Comparison of ENCODE assay signal across 8 mouse cellular contexts in genomic region chr3:34691703-34692393, GRCm38 (mm10). TPM values are rescaled to one million over a fixed set of nuclear protein-coding genes. Genes with fewer than 3 reads are reported as not detected.
DNase-seq lines count a peak whose midpoint lies in the region; ATAC-seq and TF ChIP-seq lines count a peak whose summit lies in the region.

No protein-coding gene starts in this region.

- no peak for TF ChIP-seq CTCF in left cerebral cortex, adult 2 months (IDR thresholded peaks at IDR 0.05)
- TF ChIP-seq CTCF in forebrain, postnatal 0 days (IDR thresholded peaks at IDR 0.05; ENCODE audit: low read depth), result no peak

- intact Hi-C loops in left cerebral cortex, adult 2 months (cut with DNase I), result no loop called here

- peak overlapping the region; percentile 56 for H3K9ac ChIP-seq in forebrain, postnatal 0 days
- 0 out of 2 replicates have a peak overlapping the region, but pooled peaks have one; percentile 17 for H3K9ac ChIP-seq in limb, embryonic 15.5 days

- peak; percentile 4 for DNase-seq in adrenal gland, postnatal 10 days
- DNase-seq in adrenal gland, adult 18-20 months (ENCODE audit: low spot score in 2 of 2), result no peak
- no peak for DNase-seq in left cerebral cortex, adult 2 months (ENCODE audit: extremely low spot score in 1 of 2, low spot score in 2 of 2)
- DNase-seq in left cerebral cortex, adult 11 months (ENCODE audit: low spot score), result no peak
- DNase-seq in forebrain, postnatal 0 days, result peak; percentile 66
- peak; percentile 10 for DNase-seq in testis, postnatal 14 days (ENCODE audit: low spot score)

- WGBS in forebrain, postnatal 0 days, result 5% methylated on average over 20 of the region's 20 CpGs
- WGBS in limb, embryonic 15.5 days, result 15% methylated on average over 20 of the region's 20 CpGs

- H3K4me1 ChIP-seq in forebrain, postnatal 0 days (ENCODE audit: insufficient read depth), result no peaks in the 10 kb centered on the region
- H3K4me1 ChIP-seq in limb, embryonic 15.5 days, result 0 out of 2 replicates have a peak, but pooled peaks cover 7% of the 10 kb centered on the region

- H3K27me3 ChIP-seq in forebrain, postnatal 0 days (ENCODE audit: insufficient read depth, low read length), result no peaks in the 10 kb centered on the region
- H3K27me3 ChIP-seq in limb, embryonic 15.5 days, result no peaks in the 10 kb centered on the region

- H3K4me3 ChIP-seq in left cerebral cortex, adult 2 months, result peak overlapping the region; percentile 44
- peak overlapping the region; percentile 30 for H3K4me3 ChIP-seq in forebrain, postnatal 0 days (ENCODE audit: low read depth, low read length)
- H3K4me3 ChIP-seq in limb, embryonic 15.5 days, result peak overlapping the region; percentile 32

- peak; percentile 89 for ATAC-seq in forebrain, postnatal 0 days
- ATAC-seq in limb, embryonic 15.5 days (ENCODE audit: insufficient number of reproducible peaks, low FRiP score, low TSS enrichment, low read depth), result no peak
- no peak for ATAC-seq in megakaryocyte-erythroid progenitor cell, adult 5-6 weeks (replicated peaks; ENCODE audit: low FRiP score, low TSS enrichment, poor library complexity, severe bottlenecking)

- H3K27ac ChIP-seq in left cerebral cortex, adult 2 months, result no peak overlapping the region
- peak overlapping the region; percentile 50 for H3K27ac ChIP-seq in forebrain, postnatal 0 days (ENCODE audit: low read depth, low read length)
- H3K27ac ChIP-seq in limb, embryonic 15.5 days, result no peak overlapping the region

- no peaks in the 10 kb centered on the region for H3K36me3 ChIP-seq in forebrain, postnatal 0 days (ENCODE audit: insufficient read depth)
- H3K36me3 ChIP-seq in limb, embryonic 15.5 days, result no peaks in the 10 kb centered on the region

- no peaks in the 10 kb centered on the region for H3K9me3 ChIP-seq in forebrain, postnatal 0 days (ENCODE audit: low read length)
- no peaks in the 10 kb centered on the region for H3K9me3 ChIP-seq in limb, embryonic 15.5 days

- H3K4me2 ChIP-seq in forebrain, postnatal 0 days (ENCODE audit: low read depth), result peak overlapping the region; percentile 63
- H3K4me2 ChIP-seq in limb, embryonic 15.5 days, result peak overlapping the region; percentile 56

RNA-seq across cellular contexts. Expression of gene Sox2, which starts 41.6 kb away (rescaled TPM):
- total RNA-seq in adrenal gland, postnatal 10 days (2021), result under 1 TPM; 0.45 TPM
- under 1 TPM; 0.22 to 0.30 TPM for total RNA-seq in adrenal gland, adult 18-20 months (2021)
- 10 to 100 TPM; 37.8 to 38.2 TPM for total RNA-seq in left cerebral cortex, adult 2 months (2021)
- 80.9 and 120 TPM in 2 replicates for total RNA-seq in forebrain, postnatal 0 days (2014; rRNA removed)
- 23.1 and 31.0 TPM in 2 replicates for polyA plus RNA-seq in forebrain, postnatal 0 days (2015; fragmentation: Nextera tagmentation; extraction: Ambion mirVana)
- polyA plus RNA-seq in limb, embryonic 15.5 days (2015; fragmentation: Nextera tagmentation; extraction: Ambion mirVana), result 0.38 TPM in 2 replicates
- total RNA-seq in megakaryocyte-erythroid progenitor cell, adult 5-6 weeks (2014; fragmentation: Nextera tagmentation), result not detected in 2 replicates
- not detected in 2 replicates for total RNA-seq in megakaryocyte-erythroid progenitor cell, adult 5-6 weeks (2017)

Comparison
In these comparisons a context has a peak if more than half of its experiments do, and no peak if none do; other contexts are left out.
1. DNase-seq: peak in adrenal gland, postnatal 10 days (single experiment), forebrain, postnatal 0 days (single experiment) and testis, postnatal 14 days (single experiment); none in adrenal gland, adult 18-20 months (0 of 2), left cerebral cortex, adult 2 months (0 of 2) and left cerebral cortex, adult 11 months (single experiment).
2. RNA of gene Sox2, which starts 41.6 kb away (total RNA-seq): 80.9 to 120 TPM in forebrain, postnatal 0 days and 37.8 to 38.2 TPM in left cerebral cortex, adult 2 months; 0.45 TPM in adrenal gland, postnatal 10 days, 0.22 to 0.30 TPM in adrenal gland, adult 18-20 months and not detected in megakaryocyte-erythroid progenitor cell, adult 5-6 weeks; every median in the first group is over 10 times any median in the second.
3. Peak in every context shown above with its lines, with median percentiles within 50 percentile points of each other: H3K4me3 ChIP-seq.